Mouse (Mus musculus): ENCODE data around the gene Ephx4. TPM values are rescaled to one million over a fixed set of nuclear protein-coding genes. Genes with fewer than 3 reads are reported as not detected.

Ephx4 gene
- total RNA-seq, 2 experiments from 2014 or later: 47.9 to 48.5 TPM

Other genes starting within 250 kb of the Ephx4 start
- gene Tgfbr3, start 113.1 kb upstream of the Ephx4 start, total RNA-seq (2021): 1 to 10 TPM; 7.2 to 7.7 TPM
- 10 to 100 TPM; 11.4 to 11.9 TPM for gene Brdt, start 71.6 kb upstream of the Ephx4 start, total RNA-seq (2021)
- gene Lpcat2b, start 28.8 kb downstream of the Ephx4 start, total RNA-seq (2021): under 1 TPM in 1 of 2 experiments, not detected in 1; 0.19 TPM
- 100 to 1,000 TPM; 113 to 116 TPM for gene Btbd8, start 35.3 kb downstream of the Ephx4 start, total RNA-seq (2021)
- under 1 TPM; 0.19 to 0.20 TPM for gene Gm42669, start 104.9 kb downstream of the Ephx4 start, total RNA-seq (2021)
- 1 to 10 TPM; 1.0 to 1.2 TPM for gene 1700028K03Rik, start 132.0 kb downstream of the Ephx4 start, total RNA-seq (2021)
- gene Rpap2, start 194.6 kb downstream of the Ephx4 start, total RNA-seq (2021): 10 to 100 TPM; 18.9 to 21.8 TPM
- 10 to 100 TPM; 20.2 to 22.3 TPM for gene Glmn, start 195.2 kb downstream of the Ephx4 start, total RNA-seq (2021)

Data from left cerebral cortex, postnatal 10 days (tissue).